Mouse (Mus musculus) testis, adult 2 months (tissue): ENCODE measurements around the gene Pcsk4. TPM values are rescaled to one million over a fixed set of nuclear protein-coding genes. Genes with fewer than 3 reads are reported as not detected.

Source experiments
- H3K27ac ChIP-seq: fragments of 200-500 bp; 2 replicates; pipeline ENCODE4 v1.5.1; 2012; ENCODE audit warnings: low read depth, low read length; ENCODE audit not compliant: control insufficient read depth, insufficient read depth
- H3K27me3 ChIP-seq: fragments of 200-500 bp; 2 replicates; pipeline ENCODE4 v1.6.1; 2012; ENCODE audit warnings: mild to moderate bottlenecking, low read length, moderate library complexity; ENCODE audit not compliant: control insufficient read depth, insufficient read depth
- H3K36me3 ChIP-seq: fragments of 200-500 bp; 2 replicates; pipeline ENCODE4 v1.6.1; 2012; ENCODE audit warnings: mild to moderate bottlenecking, low read length; ENCODE audit not compliant: control insufficient read depth, insufficient read depth
- H3K4me1 ChIP-seq: fragments of 200-500 bp; 2 replicates; pipeline ENCODE4 v1.6.1; 2012; ENCODE audit warnings: low read length; ENCODE audit not compliant: control insufficient read depth, insufficient read depth
- H3K4me3 ChIP-seq: fragments of 200-500 bp; 2 replicates; pipeline ENCODE4 v1.5.1; 2012; ENCODE audit warnings: low read depth, mild to moderate bottlenecking, low read length, moderate library complexity, mixed read lengths; ENCODE audit not compliant: control insufficient read depth
- CTCF ChIP-seq: fragments of 200-500 bp; IDR thresholded peaks from 2 replicates; pipeline ENCODE4 v1.5.1; 2012; ENCODE audit warnings: low read depth, mild to moderate bottlenecking, inconsistent platforms, low read length, moderate library complexity; ENCODE audit not compliant: control insufficient read depth, insufficient read depth, insufficient replicate concordance
- POLR2A ChIP-seq: fragments of 200-500 bp; IDR thresholded peaks from 2 replicates; pipeline ENCODE4 v1.6.1; 2012; ENCODE audit warnings: low read depth, mild to moderate bottlenecking, inconsistent platforms, low read length, moderate library complexity; ENCODE audit not compliant: control insufficient read depth
- polyA plus RNA-seq: library from polyadenylated mRNA; depleted of rRNA; stranded (reverse); fragments of >200 nt; gene quantifications from 2 replicates; pipeline ENCODE4 v1.2.3, GENCODE M21; 2012

Gene Pcsk4
- polyA plus RNA-seq, 1 experiment, result 326 TPM

- no peak overlapping the region for H3K27ac ChIP-seq
- TF ChIP-seq POLR2A (no peak), CTCF (no peak)
- H3K27me3 ChIP-seq, result no peaks in the 10 kb centered on the region
- peaks cover 1% of the 10 kb centered on the region for H3K4me1 ChIP-seq
- no peaks in the 10 kb centered on the region; the same call in none of the 2 replicates for H3K36me3 ChIP-seq
- H3K4me3 ChIP-seq, result no peak overlapping the region
Measured at GRCm38 (mm10) chr10:80288097-80288496, 41.2 kb downstream of the Pcsk4 start.

DNA sequence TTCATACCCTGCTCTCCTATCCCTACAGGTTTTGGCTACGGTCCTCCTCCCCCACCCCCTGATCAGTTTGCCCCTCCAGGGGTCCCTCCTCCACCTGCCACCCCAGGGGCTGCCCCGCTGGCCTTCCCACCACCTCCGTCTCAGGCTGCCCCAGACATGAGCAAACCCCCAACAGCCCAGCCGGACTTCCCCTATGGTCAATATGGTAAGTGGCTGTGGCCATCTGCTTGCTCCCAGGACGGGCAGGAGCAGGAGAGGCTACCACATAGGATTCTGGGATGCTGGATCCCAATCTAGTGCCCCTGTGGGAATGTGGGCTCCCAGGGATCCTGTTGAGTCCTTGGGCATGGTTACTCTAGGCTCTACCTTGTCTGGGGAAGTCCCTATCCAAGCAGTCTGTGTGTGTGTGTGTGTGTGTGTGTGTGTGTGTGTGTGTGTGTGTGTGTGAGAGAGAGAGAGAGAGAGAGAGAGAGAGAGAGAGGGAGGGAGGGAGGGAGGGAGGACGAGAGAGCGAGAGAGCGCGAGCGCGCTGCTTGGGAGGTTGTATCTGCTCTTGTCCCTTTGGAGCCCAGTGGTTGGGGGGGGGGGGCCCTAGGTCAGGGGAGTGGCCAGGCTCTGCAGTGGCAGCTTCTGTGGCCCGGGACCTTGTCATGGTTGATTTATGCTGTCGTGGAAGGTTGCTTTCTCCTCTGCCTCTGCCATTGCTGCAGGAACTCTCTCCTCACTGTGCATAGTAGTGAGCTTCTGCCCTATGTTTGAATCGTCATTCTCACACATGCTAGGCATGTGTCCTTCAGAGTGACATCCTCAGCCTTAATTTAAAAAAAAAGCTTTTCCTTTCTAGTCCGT is 43.9 kb downstream of the Pcsk4 start:
- Histone ChIP-seq H3K27ac (no peak overlapping the region), H3K4me3 (no peak overlapping the region), H3K27me3 (no peaks in the 10 kb centered on the region), H3K4me1 (no peaks in the 10 kb centered on the region), H3K36me3 (no peaks in the 10 kb centered on the region; the same call in none of the 2 replicates)
- TF ChIP-seq POLR2A (no peak), CTCF (no peak)

DNA sequence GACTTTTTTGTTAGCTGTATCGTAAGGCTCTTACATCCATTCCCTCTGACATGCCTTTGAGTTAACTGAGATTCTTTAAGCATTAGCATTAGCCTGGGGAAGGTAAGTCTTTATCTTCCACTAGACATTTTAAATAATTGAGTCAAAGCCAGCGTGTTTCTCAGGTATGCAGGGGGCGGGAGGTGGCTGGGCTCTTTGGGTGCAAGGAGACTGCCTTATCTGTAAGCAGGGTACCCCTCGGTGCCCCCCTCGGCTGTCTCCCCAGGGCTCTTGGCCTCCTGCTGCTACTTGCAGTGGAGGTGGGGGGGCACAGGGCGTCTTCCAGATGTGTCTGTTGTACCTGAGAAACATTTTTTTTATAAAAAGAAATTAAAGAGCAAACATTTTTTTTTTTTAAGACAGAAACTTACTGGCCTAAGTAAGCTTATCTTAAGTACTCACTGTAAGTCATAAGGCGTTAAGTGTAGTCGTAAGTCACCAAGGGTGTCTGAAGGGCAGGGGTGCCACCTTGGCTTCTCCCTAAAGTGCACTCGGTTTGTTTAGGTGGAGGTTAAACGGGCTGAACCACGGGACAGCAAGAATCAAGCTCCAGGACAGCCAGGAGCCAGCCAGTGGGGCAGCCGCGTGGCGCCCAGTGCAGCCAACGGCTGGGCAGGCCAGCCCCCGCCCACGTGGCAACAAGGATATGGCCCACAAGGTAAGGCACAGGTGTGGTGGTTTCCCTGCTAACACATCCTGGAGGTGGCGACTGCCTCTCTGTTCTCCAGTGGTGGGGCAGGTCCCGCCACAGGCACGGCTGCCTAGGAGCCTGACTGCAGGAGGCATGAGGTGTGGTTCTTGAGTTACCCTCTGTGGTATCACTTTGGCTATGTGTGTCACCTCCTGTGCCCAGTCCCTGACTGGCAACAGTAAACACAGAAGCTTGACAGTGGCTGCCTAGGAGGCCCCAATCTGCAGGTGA is 46.5 kb downstream of the Pcsk4 start:
- Histone ChIP-seq H3K27me3 (no peaks in the 10 kb centered on the region), H3K36me3 (no peaks in the 10 kb centered on the region; the same call in none of the 2 replicates), H3K27ac (no peak overlapping the region), H3K4me3 (no peak overlapping the region), H3K4me1 (no peaks in the 10 kb centered on the region)
- TF ChIP-seq POLR2A (no peak), CTCF (no peak)

DNA sequence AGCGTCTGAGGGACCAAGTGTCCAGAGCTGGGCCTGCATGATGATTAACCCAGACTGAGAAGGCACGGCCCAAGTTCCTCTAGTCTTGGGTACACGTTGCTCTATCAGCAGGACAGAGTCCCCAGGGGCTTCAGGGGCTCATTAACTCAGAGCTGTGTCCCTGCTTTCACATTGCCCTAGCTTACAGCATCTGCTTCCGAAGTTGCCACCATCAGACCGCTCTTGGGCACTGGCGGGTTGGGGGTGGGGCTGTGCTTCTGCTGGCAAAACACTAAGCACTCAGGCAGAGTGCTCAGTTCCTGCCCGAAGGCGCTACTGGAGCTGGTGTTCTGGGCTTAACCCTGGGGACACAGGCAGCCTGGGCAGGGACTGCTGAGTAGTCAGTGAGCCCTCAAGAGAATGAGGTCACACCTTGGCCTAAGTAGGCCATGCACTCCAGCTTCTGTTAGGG is 47.4 kb downstream of the Pcsk4 start:
- no peak for TF ChIP-seq POLR2A
- TF ChIP-seq CTCF, result no peak
- H3K4me1 ChIP-seq, result no peaks in the 10 kb centered on the region
- no peak overlapping the region for H3K4me3 ChIP-seq
- peaks cover 2% of the 10 kb centered on the region for H3K36me3 ChIP-seq
- no peaks in the 10 kb centered on the region for H3K27me3 ChIP-seq
- H3K27ac ChIP-seq, result no peak overlapping the region

- Histone ChIP-seq H3K27me3 (no peaks in the 10 kb centered on the region), H3K36me3 (peaks cover 2% of the 10 kb centered on the region), H3K4me3 (no peak overlapping the region), H3K27ac (no peak overlapping the region), H3K4me1 (no peaks in the 10 kb centered on the region)
- no peak for TF ChIP-seq CTCF
- TF ChIP-seq POLR2A, result no peak
Measured at GRCm38 (mm10) chr10:80281304-80281703, 48.0 kb downstream of the Pcsk4 start.

GRCm38 (mm10) chr10:80279273-80279672 is 50.0 kb downstream of the Pcsk4 start:
- no peaks in the 10 kb centered on the region for H3K4me1 ChIP-seq
- no peak for TF ChIP-seq CTCF
- no peak for TF ChIP-seq POLR2A
- no peak overlapping the region for H3K4me3 ChIP-seq
- H3K27ac ChIP-seq, result no peak overlapping the region
- no peaks in the 10 kb centered on the region for H3K27me3 ChIP-seq
- peaks cover 4% of the 10 kb centered on the region for H3K36me3 ChIP-seq

DNA sequence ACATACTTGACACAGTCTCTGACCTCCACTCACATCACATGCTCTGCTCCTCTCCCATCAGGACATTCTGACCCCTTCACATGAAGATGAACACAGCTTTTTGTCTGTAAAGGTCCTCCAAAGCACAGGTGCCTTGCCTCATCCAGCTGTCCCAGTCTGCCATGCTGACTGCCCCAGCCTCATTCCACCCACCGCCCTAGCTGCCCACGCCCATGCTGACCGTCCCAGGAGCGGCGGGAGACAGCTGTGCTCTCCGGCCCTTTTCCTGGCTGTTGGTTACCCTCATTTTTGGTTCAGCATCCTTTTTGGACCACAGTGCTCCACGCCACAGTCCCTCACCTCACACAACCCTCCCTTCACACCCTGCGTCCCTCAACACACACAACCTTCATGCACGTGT is 50.9 kb downstream of the Pcsk4 start:
- Histone ChIP-seq H3K36me3 (peaks cover 4% of the 10 kb centered on the region), H3K27ac (no peak overlapping the region), H3K4me3 (no peak overlapping the region), H3K27me3 (no peaks in the 10 kb centered on the region), H3K4me1 (no peaks in the 10 kb centered on the region)
- no peak for TF ChIP-seq CTCF
- no peak for TF ChIP-seq POLR2A
